Mouse (Mus musculus): Measurements from ENCODE around the gene Cpne7.

Cpne7 gene

GRCm38 (mm10) chr8:123181391-123181790 lies 64.2 kb downstream of the Cpne7 start:
- in situ Hi-C loops (cut with MboI, MseI), result no loop called here

All from T-helper 1 cell (primary cell).